Mouse (Mus musculus) embryonic facial prominence, embryonic 13.5 days (tissue): ENCODE results near the gene Cdca4. TPM values are rescaled to one million over a fixed set of nuclear protein-coding genes. Genes with fewer than 3 reads are reported as not detected.

Experiments
- ATAC-seq: fragments of 200-750 bp; cut with Nextera tagmentation; 2 replicates; pipeline ENCODE4 v1.8.0; 2017; ENCODE audit warnings: low read depth; ENCODE audit not compliant: insufficient number of reproducible peaks, insufficient read depth, low FRiP score, low TSS enrichment
- H3K27ac ChIP-seq: fragments of 300-500 bp; sonication (generic); 2 replicates; pipeline ENCODE4 v1.5.1; 2015; ENCODE audit warnings: moderate library complexity, mild to moderate bottlenecking, inconsistent platforms
- H3K27me3 ChIP-seq: fragments of 300-500 bp; sonication (generic); 2 replicates; pipeline ENCODE4 v1.6.1; 2015; ENCODE audit warnings: mild to moderate bottlenecking, inconsistent platforms
- H3K36me3 ChIP-seq: fragments of 300-500 bp; sonication (generic); 2 replicates; pipeline ENCODE4 v1.6.1; 2015; ENCODE audit warnings: mild to moderate bottlenecking, inconsistent platforms
- H3K4me1 ChIP-seq: fragments of 300-500 bp; sonication (generic); 2 replicates; pipeline ENCODE4 v1.6.1; 2015; ENCODE audit warnings: inconsistent platforms
- H3K4me2 ChIP-seq: fragments of 300-500 bp; sonication (generic); 2 replicates; pipeline ENCODE4 v1.6.1; 2015; ENCODE audit warnings: moderate library complexity, mild to moderate bottlenecking, inconsistent platforms
- H3K4me3 ChIP-seq: fragments of 300-500 bp; sonication (generic); 2 replicates; pipeline ENCODE4 v1.5.1; 2015; ENCODE audit warnings: mild to moderate bottlenecking, inconsistent platforms
- H3K9ac ChIP-seq: fragments of 300-500 bp; sonication (generic); 2 replicates; pipeline ENCODE4 v1.6.1; 2015; ENCODE audit warnings: mild to moderate bottlenecking, inconsistent platforms
- H3K9me3 ChIP-seq: fragments of 300-500 bp; sonication (generic); 2 replicates; pipeline ENCODE4 v1.6.1; 2016; ENCODE audit warnings: inconsistent platforms
- WGBS: fragments of 180-500 bp; shearing (Covaris S2); methylation state at CpG from one replicate; pipeline ENCODE4 v1.1.7; 2015; ENCODE audit warnings: mixed read lengths; 5-methylcytosine and 5-hydroxymethylcytosine counted together
- polyA plus RNA-seq: library from polyadenylated mRNA; unstranded; fragments of >200 nt; fragmentation: Nextera tagmentation; extraction: Ambion mirVana; gene quantifications from 2 replicates; pipeline ENCODE4 v1.2.1, GENCODE M21; 2015

The Cdca4 gene
- polyA plus RNA-seq, 1 experiment from 2014 or later = 147 TPM

DNA sequence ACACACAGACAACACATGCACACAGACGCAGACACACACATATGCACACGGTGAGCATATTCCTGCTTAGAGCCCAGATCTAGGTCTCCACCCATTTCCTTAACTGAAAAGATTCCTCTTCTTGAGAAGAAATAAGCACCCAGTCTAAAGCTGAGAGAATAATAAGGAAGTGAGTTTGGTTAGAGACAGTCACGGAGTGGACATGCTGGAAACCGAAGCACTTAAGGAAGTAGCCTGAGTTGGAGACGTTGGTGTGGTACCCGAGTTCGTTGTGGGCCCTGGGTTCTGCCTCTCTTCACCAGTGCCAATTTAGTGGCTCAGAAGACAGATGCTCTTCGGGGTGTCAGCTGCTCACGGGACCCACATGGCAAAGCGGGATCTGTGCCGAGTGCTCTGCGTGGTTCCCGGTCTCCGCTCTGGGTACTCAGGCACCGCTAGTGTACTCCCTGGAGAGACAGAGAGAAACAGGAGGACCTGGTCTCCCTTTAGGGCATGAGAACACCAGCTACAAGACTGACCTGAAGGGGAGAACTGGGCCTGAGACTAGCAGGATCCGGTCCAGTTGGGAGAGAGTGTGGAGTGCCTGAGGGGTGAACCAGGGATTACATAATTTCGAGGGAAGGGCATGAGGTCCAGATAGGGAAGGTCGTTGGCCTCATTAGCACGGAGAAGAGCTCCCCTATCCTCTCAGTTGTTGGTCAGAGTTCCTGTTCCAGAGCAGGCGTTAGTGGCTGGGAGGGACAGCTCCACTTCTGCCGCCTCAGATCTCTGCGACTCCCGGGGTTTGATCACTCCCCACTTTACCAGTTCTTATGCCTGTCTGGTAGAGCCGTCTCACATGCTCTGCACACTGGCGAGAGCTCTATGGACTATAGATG is 11.2 kb upstream of the Cdca4 start:
- Histone ChIP-seq H3K9ac (no peak overlapping the region), H3K9me3 (no peaks in the 10 kb centered on the region), H3K4me2 (no peak overlapping the region), H3K27me3 (no peaks in the 10 kb centered on the region), H3K4me1 (no peaks in the 10 kb centered on the region), H3K36me3 (no peaks in the 10 kb centered on the region), H3K27ac (no peak overlapping the region), H3K4me3 (no peak overlapping the region)
- no peak for ATAC-seq
- 80% methylated on average over 25 of the region's 25 CpGs for WGBS

DNA sequence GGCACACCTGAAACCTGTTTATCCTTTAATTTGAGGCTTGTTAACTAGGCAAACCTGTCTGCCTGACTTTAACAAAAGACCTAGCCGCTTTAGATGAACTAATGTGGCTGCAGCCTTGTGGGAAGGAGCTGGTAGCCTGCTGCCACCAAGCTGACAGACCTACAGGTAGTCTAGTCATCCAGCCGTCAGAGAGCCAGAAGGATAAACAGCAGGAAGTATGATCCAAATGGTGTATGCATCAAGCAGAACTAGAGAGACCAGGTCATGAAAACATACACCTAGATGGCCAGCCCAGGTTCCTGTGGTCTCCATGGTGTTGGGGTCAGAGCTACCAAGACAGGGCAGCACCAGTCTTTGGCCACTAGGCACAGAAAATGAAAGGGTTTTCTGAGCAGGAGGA is 5.8 kb upstream of the Cdca4 start:
- no peak for ATAC-seq
- Histone ChIP-seq H3K9ac (no peak overlapping the region), H3K9me3 (no peaks in the 10 kb centered on the region), H3K4me3 (no peak overlapping the region), H3K4me1 (peaks cover 7% of the 10 kb centered on the region), H3K4me2 (no peak overlapping the region), H3K27me3 (no peaks in the 10 kb centered on the region), H3K27ac (no peak overlapping the region), H3K36me3 (peaks cover 15% of the 10 kb centered on the region)
- 65% methylated on average over 2 of the region's 2 CpGs for WGBS

DNA sequence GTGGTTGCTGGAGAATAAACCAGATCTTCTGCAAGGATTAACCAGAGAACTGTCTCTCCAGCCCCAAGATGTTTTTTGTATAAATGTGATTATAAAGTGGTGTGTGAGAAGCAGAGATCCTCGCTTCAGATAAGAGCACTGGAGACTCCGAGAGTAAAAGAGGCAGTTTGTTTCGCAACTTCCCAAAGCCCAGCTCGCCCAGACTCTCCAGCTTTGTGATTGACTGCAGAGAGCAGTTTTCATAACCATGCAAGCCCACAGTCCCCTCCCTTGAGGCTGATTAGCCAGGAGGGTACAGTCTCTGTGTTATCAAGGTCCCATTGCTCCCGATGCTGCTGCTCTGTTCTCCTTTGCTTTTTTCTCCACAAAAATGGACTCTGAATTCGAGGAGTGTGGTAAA is 4.3 kb upstream of the Cdca4 start:
- no peak for ATAC-seq
- Histone ChIP-seq H3K4me2 (no peak overlapping the region), H3K4me1 (peaks cover 8% of the 10 kb centered on the region), H3K27ac (no peak overlapping the region), H3K9ac (0 out of 2 replicates have a peak overlapping the region, but pooled peaks have one; percentile 6), H3K36me3 (peaks cover 15% of the 10 kb centered on the region), H3K4me3 (no peak overlapping the region), H3K27me3 (no peaks in the 10 kb centered on the region), H3K9me3 (no peaks in the 10 kb centered on the region)
- WGBS = 77% methylated on average over 6 of the region's 6 CpGs

DNA sequence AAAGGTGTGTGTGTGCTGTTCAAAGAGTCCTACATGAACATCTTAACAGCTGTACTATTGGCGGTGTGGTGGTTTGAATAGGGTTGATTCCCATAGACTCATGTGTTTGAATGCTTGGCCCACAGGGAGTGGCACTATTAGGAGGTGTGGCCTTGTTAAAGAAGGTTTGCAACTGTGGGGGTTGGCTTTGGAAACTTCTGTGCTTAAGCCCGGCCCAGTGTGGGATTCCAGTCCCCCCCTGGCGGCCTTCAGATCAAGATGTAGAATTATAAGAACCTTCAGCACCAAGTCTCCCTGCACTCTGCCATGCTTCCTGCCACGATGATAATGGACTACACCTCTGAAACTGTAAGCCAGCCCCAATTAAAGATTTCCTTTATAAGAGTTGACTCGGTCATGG is 3.2 kb upstream of the Cdca4 start:
- Histone ChIP-seq H3K4me3 (no peak overlapping the region), H3K4me2 (no peak overlapping the region), H3K9me3 (no peaks in the 10 kb centered on the region), H3K9ac (no peak overlapping the region), H3K27me3 (no peaks in the 10 kb centered on the region), H3K27ac (no peak overlapping the region), H3K4me1 (peaks cover 17% of the 10 kb centered on the region), H3K36me3 (peaks cover 19% of the 10 kb centered on the region)
- no peak for ATAC-seq
- WGBS = 94% methylated on average over 5 of the region's 5 CpGs

DNA sequence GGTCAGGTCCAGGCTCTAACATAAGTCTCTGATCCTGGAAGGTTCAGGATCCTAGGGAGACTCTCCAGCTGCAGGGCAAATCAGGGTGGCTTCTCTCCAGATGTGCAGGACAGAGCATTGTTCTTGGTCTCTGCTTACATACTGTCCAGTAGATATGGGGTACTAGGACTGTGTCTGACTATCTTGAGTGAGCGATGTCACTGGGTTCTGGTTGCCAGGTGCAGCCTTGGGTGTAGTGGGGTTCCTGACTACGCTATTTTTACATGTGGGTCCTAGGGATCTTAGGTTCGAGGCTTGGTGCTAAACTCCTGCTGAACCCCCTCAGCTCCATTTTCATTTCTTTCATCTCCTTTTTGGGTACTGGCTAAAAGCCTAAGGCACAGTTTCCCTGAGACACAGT is 1.3 kb upstream of the Cdca4 start:
- no peaks in the 10 kb centered on the region for H3K9me3 ChIP-seq
- peak overlapping the region; percentile 72 for H3K4me2 ChIP-seq
- no peaks in the 10 kb centered on the region for H3K27me3 ChIP-seq
- H3K27ac ChIP-seq = no peak overlapping the region
- peaks cover 36% of the 10 kb centered on the region for H3K36me3 ChIP-seq
- no peak for ATAC-seq
- WGBS = 84% methylated on average over 3 of the region's 3 CpGs
- H3K4me3 ChIP-seq = peak overlapping the region; percentile 93
- peaks cover 35% of the 10 kb centered on the region for H3K4me1 ChIP-seq
- H3K9ac ChIP-seq = peak overlapping the region; percentile 98

DNA sequence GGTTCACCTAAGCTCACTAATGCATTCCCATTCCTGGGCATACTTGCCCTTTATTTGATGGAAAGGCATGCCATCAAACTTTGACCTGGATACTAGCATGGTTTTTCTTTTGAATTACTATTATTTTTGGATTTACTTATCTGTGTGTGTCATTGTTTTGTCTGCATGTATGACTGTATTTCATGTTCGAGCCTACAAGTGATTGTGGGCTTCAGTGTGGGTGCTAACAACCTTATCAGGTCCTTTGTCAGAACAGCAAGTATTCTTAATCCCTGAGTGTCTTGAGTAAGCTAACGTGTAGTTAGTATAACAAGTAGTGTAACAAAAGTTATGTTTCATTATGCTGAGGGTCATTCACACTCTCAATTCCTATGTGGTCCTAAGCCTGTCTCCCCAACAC is 918 bp upstream of the Cdca4 start:
- 36% methylated on average over 2 of the region's 2 CpGs for WGBS
- Histone ChIP-seq H3K4me2 (peak overlapping the region; percentile 72), H3K4me3 (peak overlapping the region; percentile 93), H3K4me1 (peaks cover 37% of the 10 kb centered on the region), H3K36me3 (peaks cover 37% of the 10 kb centered on the region), H3K27ac (peak overlapping the region; percentile 60), H3K9me3 (no peaks in the 10 kb centered on the region), H3K27me3 (no peaks in the 10 kb centered on the region), H3K9ac (peak overlapping the region; percentile 98)
- ATAC-seq = no peak

DNA sequence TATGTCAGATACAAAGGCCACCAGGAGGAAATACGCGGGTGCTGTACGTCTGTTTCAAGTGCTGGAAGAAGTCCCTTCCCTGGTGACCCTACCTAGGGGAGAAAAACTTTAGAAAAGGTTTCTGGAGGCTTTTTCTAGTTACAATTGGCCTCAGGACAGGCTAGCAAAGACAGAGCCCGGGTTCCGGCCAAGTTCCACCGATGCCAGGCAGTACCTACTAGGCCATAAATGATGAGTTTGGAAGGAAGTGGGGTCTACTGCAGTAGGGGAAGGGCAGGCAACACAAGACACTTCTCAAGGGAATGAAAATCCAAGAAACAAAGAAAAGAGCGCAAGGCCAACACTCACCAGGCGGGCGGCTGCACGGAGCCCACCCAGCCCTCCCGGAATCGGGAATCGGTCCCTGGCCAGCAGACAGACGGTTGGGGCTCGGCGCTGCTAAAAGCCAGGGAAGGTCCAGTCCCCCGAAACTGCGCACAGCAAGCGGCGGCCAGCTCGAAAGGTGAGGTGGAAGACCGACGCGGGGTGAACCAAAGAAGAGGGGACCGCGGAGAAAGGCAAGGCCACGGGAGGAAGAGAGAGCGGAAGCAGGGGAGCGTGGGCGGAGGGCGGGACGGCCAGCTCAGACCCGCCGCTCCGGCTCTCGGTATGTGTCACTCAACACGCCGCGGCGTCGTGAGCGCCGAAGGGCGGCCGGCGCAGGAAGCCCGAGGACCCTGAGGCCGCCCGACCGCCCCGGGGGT is 551 bp downstream of the Cdca4 start:
- Histone ChIP-seq H3K27me3 (no peaks in the 10 kb centered on the region), H3K4me3 (peak overlapping the region; percentile 93), H3K36me3 (peaks cover 50% of the 10 kb centered on the region), H3K9me3 (no peaks in the 10 kb centered on the region), H3K27ac (peak overlapping the region; percentile 92), H3K4me2 (peak overlapping the region; percentile 71), H3K9ac (peak overlapping the region; percentile 98), H3K4me1 (peaks cover 51% of the 10 kb centered on the region)
- WGBS = under 1% methylated on average over 51 of the region's 51 CpGs
- ATAC-seq = peak; percentile 82

DNA sequence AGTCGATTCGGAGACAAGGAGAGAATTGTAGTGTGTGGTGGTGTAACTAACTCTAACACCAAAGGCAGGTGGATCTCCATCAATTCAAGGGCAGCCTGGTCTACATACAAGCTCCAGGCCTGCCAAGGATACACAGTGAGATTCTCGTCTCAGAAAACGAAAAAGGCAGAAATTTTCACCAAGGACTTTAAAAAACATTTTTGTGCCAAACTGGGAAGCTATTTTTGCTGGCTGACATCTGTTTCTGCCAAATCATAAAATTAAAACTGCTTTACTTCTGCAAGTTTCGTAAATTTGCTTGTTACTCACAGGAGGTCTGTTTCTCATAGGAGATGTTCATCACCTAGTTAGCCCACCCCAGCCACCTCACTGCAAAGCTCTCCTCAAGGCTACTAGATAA is 3.3 kb downstream of the Cdca4 start:
- ATAC-seq = no peak
- H3K4me1 ChIP-seq = peaks cover 70% of the 10 kb centered on the region
- no peaks in the 10 kb centered on the region for H3K27me3 ChIP-seq
- H3K9me3 ChIP-seq = no peaks in the 10 kb centered on the region
- no peak overlapping the region for H3K27ac ChIP-seq
- WGBS = 81% methylated on average over 5 of the region's 5 CpGs
- no peak overlapping the region for H3K4me3 ChIP-seq
- H3K4me2 ChIP-seq = peak overlapping the region; percentile 71
- H3K9ac ChIP-seq = peak overlapping the region; percentile 46; the same call in 1 of the 2 replicates
- peaks cover 55% of the 10 kb centered on the region for H3K36me3 ChIP-seq

DNA sequence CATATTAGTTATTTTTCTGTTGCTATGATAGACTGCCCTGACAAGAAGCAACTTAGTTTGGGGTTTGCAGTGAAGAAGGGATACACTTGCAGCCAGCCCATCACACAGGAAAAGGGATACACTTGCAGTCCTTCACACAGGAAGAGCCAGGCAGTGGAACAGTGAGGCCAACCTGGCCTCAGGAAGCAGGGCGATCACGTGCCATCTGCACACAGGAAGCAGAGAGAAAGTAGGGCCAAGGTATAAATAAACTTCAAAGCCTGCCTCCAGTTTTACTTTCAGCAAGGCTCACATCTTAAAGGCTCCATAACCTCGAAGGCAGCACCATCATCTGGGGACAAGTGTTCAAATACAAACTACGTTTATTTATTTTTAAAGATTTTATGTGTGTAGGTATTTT is 6.0 kb downstream of the Cdca4 start:
- Histone ChIP-seq H3K27ac (peak overlapping the region; percentile 16; the same call in 1 of the 2 replicates), H3K9me3 (no peaks in the 10 kb centered on the region), H3K4me2 (peak overlapping the region; percentile 14; the same call in 1 of the 2 replicates), H3K4me1 (peaks cover 61% of the 10 kb centered on the region), H3K27me3 (no peaks in the 10 kb centered on the region), H3K9ac (peak overlapping the region; percentile 55), H3K36me3 (peaks cover 81% of the 10 kb centered on the region), H3K4me3 (no peak overlapping the region)
- ATAC-seq = no peak
- WGBS = 83% methylated on average over 4 of the region's 4 CpGs

DNA sequence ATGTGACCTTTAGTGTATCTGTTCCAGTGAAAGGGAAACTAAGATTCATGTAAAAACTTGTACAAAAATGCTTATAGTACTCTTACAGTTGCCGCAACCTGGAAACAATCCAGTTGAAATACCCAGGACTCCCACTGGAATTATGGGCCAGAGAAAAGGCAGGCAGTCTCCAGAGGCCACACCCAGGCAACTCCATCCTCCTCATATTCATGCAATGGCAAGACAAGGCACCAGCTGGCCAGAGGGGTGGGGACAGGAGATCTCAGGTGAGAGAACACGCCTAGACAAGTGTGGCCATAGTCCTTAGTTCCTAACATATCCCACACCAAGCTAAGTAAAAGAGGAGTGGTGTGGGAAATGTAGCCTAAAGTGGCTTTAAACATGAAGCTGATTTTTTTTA is 6.5 kb downstream of the Cdca4 start:
- ATAC-seq = no peak
- H3K36me3 ChIP-seq = peaks cover 85% of the 10 kb centered on the region

DNA sequence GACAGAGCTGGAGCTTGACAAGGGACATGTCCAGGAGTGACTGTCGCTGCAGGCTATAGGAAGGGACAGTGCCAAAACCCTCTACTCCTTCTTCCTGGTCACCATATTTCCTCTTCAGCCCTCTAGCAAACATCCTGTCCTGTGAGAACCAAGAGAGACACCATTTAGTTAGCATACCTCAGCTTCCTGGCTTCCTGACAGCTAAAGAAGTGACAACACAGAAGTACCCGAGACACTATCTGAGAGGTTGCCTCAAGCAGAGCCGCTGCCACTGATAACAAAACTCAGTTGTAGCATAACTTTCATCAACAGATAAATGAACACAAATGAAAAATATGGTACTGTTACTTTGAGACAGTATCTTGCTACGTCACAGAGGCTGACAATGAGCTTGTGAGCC is 7.2 kb downstream of the Cdca4 start:
- WGBS = 79% methylated on average over 4 of the region's 4 CpGs

More for the DNA sequence above, 6.5 kb downstream of the Cdca4 start:
- H3K9me3 ChIP-seq = no peaks in the 10 kb centered on the region
- no peak overlapping the region; the same call in 1 of the 2 replicates for H3K9ac ChIP-seq
- WGBS = 62% methylated on average over 2 of the region's 2 CpGs
- no peak overlapping the region for H3K4me2 ChIP-seq
- no peak overlapping the region for H3K4me3 ChIP-seq
- no peaks in the 10 kb centered on the region for H3K27me3 ChIP-seq
- H3K4me1 ChIP-seq = peaks cover 56% of the 10 kb centered on the region
- H3K27ac ChIP-seq = no peak overlapping the region; the same call in 1 of the 2 replicates

More for the DNA sequence above, 7.2 kb downstream of the Cdca4 start:
- H3K27ac ChIP-seq = no peak overlapping the region
- H3K9ac ChIP-seq = peak overlapping the region; percentile 36; the same call in 1 of the 2 replicates
- H3K36me3 ChIP-seq = peaks cover 84% of the 10 kb centered on the region
- H3K4me1 ChIP-seq = peaks cover 49% of the 10 kb centered on the region
- no peaks in the 10 kb centered on the region for H3K27me3 ChIP-seq
- no peaks in the 10 kb centered on the region for H3K9me3 ChIP-seq
- no peak overlapping the region for H3K4me2 ChIP-seq
- no peak for ATAC-seq
- H3K4me3 ChIP-seq = no peak overlapping the region
